Mouse (Mus musculus) yolk sac, embryonic 10.5 days (tissue): ENCODE data around the gene Nkg7.
A peak's percentile ranks its signal among the peaks of the same experiment; 100 is the strongest.

Experiments
- DNase-seq: peaks from one replicate; pipeline ENCODE4 v3.0.0-alpha.2; 2017; ENCODE audit warnings: low spot score

The Nkg7 gene

GRCm38 (mm10) chr7:43447801-43448200, 10.9 kb downstream of the Nkg7 start:
- no peak for DNase-seq

DNA sequence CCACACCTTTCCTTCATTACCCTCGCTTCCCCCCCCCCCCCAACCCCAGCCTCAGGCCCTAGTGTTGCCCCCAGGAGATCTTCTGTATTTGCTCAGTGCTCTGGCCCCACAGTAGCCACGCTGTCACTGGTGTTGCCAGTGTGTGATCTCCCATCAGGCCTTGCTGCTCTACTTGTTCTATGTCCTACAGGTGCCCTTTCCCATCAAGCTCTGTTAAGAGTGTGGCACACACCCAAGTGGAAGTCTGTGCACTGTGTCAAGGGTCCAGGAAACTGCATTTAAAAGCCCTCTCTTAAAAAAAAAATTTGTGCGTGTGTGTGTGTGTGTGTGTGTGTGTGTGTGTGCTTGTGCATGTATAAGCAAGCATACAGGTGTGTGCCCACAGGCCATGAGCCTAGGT, 11.4 kb downstream of the Nkg7 start:
- no peak for DNase-seq

GRCm38 (mm10) chr7:43449811-43450210, 12.9 kb downstream of the Nkg7 start:
- no peak for DNase-seq

GRCm38 (mm10) chr7:43451726-43452125, 14.9 kb downstream of the Nkg7 start:
- no peak for DNase-seq

DNA sequence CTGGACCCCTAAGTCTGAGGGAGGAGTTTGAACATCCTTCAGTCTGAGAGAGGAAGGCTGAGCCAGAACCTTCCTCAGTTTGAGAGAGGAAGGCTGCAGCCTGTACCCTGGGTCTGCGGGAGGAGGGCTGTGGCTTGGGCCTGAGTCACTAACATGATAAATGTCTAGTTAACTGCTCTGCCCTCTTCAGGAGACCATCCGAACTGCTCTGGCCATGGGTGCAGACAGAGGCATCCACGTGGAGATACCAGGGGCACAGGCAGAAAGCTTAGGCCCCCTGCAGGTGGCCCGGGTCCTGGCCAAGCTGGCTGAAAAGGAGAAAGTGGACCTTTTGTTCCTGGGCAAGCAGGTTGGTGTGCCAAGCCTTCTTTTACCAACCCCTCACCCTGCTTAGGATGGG, 15.7 kb downstream of the Nkg7 start:
- no peak for DNase-seq

DNA sequence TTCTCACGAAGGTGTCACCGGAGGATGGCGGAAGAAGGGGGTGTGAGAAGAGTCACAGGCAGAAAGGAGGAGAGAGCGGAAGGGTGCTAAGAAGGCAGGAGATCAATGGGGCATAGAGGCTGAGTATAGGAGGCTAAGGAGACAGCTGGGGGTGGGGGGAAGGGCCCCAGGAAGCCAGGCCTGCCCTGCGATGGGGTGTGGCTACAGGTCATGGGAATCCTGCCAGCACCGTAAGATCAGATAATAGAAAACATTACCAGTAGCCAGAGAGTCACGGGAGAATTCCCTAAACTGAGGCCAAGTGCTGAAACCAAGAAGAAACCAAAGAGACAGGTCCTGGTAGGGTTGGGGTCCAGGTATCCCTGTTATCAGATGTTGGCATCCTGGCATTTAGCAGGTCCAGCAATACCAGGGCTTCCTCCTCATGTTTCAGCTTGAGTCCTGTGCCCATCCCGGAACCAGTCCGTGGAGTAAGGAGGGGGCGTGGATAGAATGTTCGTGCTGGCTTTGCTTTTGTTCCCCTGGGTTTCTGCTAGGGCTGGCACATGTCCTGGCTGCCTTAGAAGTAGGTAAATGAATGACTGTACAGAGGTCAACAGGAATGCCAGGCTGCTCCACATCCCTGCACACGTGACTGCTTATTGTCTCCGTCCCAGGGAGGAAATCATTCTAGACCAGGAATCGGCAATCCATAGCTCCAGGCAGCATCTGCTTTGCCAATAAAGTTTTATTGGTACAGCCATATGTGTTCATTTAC, 16.9 kb downstream of the Nkg7 start:
- no peak for DNase-seq

DNA sequence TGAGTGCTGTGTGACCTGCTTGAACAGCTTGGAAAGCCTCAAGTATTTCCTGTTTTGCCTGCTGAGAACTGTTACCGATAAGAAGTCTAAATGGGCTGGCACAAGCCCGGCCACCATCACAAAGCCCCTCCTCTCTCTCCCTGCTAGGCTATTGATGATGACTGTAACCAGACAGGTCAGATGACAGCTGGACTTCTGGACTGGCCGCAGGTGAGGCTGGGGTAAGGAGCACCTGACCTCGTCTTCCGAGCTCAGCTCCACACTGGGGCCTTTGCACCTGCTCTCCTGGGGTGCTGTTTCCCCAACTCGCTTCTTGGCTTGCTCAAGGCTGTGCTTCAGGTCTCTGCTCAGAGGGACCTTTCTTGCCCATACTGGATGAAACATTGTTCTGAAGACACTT, 17.5 kb downstream of the Nkg7 start:
- DNase-seq = peak; percentile 71

- no peak for DNase-seq
Measured at GRCm38 (mm10) chr7:43462851-43463250, 26.0 kb downstream of the Nkg7 start, which contains the start of gene Vsig10l. TSS of gene Vsig10l (plus strand) at chr7:43463151.

DNA sequence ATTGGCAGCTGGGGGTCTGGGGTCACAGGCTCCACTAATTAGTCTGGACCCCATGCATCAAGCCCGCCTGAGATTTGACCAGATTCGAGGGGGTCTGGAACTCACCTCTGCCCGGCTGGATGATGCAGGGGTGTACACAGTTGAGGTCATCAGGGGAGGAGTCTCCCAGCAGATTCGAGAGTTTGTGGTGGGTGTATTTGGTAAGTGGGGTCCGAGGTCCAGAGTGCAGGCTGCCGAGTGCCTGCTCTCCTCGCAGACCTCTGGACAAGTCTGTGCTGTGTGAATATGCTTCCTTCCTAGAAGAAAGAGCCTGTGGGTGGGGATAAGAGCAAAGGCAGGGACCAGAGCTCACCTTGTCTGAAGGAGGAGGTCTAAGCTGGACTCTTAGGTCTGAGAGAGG, 27.1 kb downstream of the Nkg7 start:
- DNase-seq = no peak

- DNase-seq = no peak
Measured at GRCm38 (mm10) chr7:43464864-43465343, 28.0 kb downstream of the Nkg7 start.

DNA sequence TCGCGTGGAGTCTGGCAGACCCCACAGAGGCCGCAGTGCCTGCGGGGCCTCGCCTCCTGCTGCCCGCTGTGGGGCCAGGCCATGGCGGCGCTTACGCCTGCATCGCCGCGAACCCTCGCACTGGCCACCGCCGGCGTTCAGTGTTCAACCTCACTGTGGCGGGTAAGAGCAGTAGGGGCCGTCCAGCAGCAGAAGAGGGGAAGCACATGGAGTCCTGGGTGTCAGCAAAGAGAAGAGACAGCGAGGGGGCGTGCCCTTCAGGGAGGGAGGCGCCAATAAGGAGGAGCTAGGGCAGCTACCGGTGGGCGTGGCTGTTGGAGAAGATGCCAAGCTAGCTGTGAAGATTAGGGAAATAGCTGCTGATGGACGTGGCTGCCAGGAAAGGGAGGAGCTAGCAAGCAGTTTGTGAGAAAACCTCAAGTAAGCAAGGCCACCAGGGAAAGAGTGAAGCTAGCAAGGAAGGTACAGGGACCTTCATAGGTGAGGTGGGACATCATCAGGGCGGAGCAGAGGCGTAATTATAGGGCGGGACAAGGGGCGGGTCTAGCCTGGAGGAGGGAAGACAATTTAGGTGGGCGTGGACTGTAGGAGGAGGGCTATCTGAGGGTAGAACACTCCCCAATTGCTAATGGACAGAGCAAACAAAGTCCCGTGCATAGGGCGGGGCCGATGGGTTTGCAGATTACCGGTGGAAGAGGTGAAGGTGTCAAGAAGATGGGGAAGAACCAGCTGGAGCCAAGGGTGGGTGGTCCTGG, 28.6 kb downstream of the Nkg7 start:
- peak; percentile 91 for DNase-seq

DNA sequence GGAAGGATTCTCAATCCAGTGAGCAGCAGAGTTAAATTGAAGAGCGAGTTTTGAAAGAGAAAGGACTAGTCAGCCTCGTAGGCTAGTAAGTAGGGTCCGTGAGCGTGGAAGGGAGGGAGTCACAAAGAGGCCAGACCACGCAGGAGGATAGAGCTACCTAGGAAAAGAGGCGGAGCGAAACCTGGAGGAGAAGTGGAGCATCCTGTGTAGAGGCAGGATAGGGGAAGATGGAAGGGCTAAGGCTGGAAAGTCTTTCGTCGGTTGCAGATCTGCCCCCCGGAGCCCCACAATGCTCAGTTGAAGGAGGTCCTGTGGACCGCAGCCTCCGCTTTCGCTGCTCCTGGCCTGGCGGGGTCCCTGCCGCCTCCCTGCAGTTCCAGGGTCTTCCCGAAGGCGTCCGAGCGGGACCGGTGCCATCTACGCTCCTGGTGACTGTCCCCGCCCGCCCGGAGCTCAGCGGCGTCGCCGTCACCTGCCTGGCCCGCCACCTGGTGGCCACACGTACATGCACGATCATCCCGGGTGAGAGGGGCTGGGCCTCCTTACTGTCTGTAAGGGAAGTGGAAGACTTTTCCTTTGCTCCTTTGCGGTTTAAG, 29.3 kb downstream of the Nkg7 start:
- DNase-seq = peak; percentile 73

DNA sequence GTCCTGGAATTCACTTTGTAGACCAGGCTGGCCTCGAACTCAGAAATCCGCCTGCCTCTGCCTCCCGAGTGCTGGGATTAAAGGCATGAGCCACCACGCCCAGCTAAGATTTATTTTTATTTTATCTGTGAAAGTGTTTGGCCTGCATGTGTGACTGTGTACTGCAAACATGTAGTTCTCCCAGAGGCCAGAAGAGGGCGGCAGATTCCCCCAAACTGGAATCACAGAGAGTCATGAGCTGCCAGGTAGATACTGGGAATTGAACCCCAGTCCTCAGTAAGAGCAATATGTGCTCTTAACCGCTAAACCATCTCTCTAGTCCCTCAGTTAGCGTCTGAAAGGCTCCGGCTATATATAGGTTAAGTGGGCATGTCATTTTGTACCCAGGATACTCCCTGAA, 33.5 kb downstream of the Nkg7 start:
- no peak for DNase-seq

GRCm38 (mm10) chr7:43475706-43476105, 38.8 kb downstream of the Nkg7 start:
- DNase-seq = no peak

- DNase-seq = no peak
Measured at GRCm38 (mm10) chr7:43476376-43476775, 39.5 kb downstream of the Nkg7 start.

GRCm38 (mm10) chr7:43481191-43481590, 44.3 kb downstream of the Nkg7 start:
- DNase-seq = no peak

DNA sequence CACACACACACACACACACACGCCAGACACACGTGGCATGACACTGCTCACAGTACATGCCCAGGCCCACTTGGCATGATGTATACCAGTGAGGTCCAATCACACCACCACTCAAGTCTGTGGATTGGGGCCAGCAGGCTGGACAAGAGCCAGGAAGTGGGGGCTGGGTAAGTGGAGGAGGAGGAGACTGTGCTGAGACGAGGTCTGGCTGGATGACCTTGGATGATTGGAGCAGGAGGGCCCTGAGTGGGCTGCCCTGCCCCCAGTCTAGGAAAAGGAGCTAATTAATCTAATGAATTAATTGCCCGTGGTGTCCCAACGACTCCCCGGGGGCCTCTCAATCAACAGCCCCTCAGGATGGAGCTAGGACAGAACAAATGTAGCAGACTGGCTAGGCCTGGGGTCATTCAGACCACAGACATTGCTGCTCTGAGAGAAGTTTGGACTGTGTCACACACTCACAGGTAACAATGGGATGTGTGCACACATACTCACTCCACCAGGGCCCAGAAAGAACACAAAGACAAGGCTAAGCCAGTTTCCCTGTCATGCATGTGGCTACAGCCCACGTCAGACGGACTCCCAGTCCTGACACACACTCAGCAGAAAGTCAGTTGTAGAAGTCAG, 45.3 kb downstream of the Nkg7 start:
- no peak for DNase-seq

DNA sequence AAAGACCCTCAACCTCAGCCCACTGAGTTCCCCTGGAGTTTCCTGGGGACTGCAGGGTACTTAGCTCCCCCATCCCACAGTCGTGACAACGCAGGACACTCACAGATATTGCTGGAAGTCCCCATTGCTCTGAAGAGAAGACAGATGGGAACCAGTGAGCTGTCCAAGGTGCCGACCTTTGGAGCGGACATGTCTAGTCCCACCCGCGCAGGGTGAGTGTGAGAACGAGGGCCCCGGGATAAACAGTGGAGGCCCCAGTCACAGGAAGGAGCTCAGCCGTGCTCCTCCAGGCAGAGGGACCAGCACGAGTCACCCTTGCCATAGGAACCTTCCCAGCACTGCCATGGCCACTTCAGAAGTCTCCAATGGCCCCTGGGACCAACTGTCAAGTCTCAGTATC, 46.4 kb downstream of the Nkg7 start:
- DNase-seq = peak; percentile 22
